ENCODE assay signal across 19 mouse cellular contexts in genomic region chr12:52934989-52935388, GRCm38 (mm10).
DNase-seq lines count a peak whose midpoint lies in the region; ATAC-seq and TF ChIP-seq lines count a peak whose summit lies in the region.
"Had no signal": no experiment of that assay in that cellular context is flagged by ENCODE, and none has a peak within 500 bp of the region (broad histone marks: within the 10 kb centered on the region; RNA-seq: fewer than 3 reads in every experiment).

No protein-coding gene starts in this region.

- no peak for TF ChIP-seq EP300 in heart, postnatal 0 days (IDR thresholded peaks at IDR 0.05; ENCODE audit: low read depth)
- no peak for TF ChIP-seq EP300 in liver, embryonic 14.5 days (IDR thresholded peaks at IDR 0.05; ENCODE audit: low read depth)

- no peak for TF ChIP-seq POLR2A in cortical plate, adult 2 months (IDR thresholded peaks at IDR 0.05; ENCODE audit: extremely low read depth, insufficient read depth, low read length)

- TF ChIP-seq CTCF in heart, postnatal 0 days (IDR thresholded peaks at IDR 0.05; ENCODE audit: low read depth), result 0 out of 2 replicates have a peak, but pooled peaks have one; percentile 19
- TF ChIP-seq CTCF in liver, embryonic 14.5 days (IDR thresholded peaks at IDR 0.05; ENCODE audit: low read depth), result peak; percentile 49
- TF ChIP-seq CTCF in cortical plate, adult 2 months (IDR thresholded peaks at IDR 0.05; ENCODE audit: extremely low read depth, insufficient read depth, low read length), result peak; percentile 29

- no peak overlapping the region for H3K4me3 ChIP-seq in heart, postnatal 0 days (ENCODE audit: low read depth, low read length)
- no peak overlapping the region for H3K4me3 ChIP-seq in liver, embryonic 14.5 days (ENCODE audit: insufficient read depth in 1 of 2, low read depth in 2 of 2, low read length in 2 of 2)
- no peak overlapping the region for H3K4me3 ChIP-seq in liver, embryonic 12.5 days
- no peak overlapping the region for H3K4me3 ChIP-seq in cortical plate, adult 2 months (ENCODE audit: insufficient read depth, low read length)
- H3K4me3 ChIP-seq: embryonic facial prominence, embryonic 15.5 days; forebrain, embryonic 10.5 days; heart, embryonic 15.5 days; hindbrain, embryonic 12.5 days; intestine, embryonic 15.5 days; lung, embryonic 15.5 days; midbrain, embryonic 15.5 days had no signal

- no peak for ATAC-seq in heart, postnatal 0 days (ENCODE audit: insufficient read depth, low read depth)
- no peak for ATAC-seq in liver, embryonic 14.5 days (ENCODE audit: insufficient read depth)
- no peak for ATAC-seq in liver, embryonic 12.5 days
- ATAC-seq: intestine, embryonic 15.5 days; midbrain, embryonic 15.5 days had no signal

- 91% methylated on average over 3 of the region's 3 CpGs for WGBS in heart, postnatal 0 days
- WGBS in liver, embryonic 14.5 days (ENCODE audit: insufficient replicate concordance), result 60% methylated on average over 3 of the region's 3 CpGs
- 81% methylated on average over 3 of the region's 3 CpGs for WGBS in liver, embryonic 12.5 days (ENCODE audit: insufficient replicate concordance)

- no peak for DNase-seq in heart, postnatal 0 days (ENCODE audit: low spot score)
- DNase-seq in heart, postnatal 36 days, result no peak
- no peak for DNase-seq in liver, embryonic 14.5 days (ENCODE audit: low read depth in 3 of 3, low spot score in 3 of 3)
- DNase-seq in ES-CJ7 (ENCODE audit: low read depth, low spot score), result peak; percentile 32
- no peak for DNase-seq in cerebellum, postnatal 25 days
- no peak for DNase-seq in embryo, embryonic 9.5 days (ENCODE audit: extremely low spot score)
- DNase-seq: adrenal gland, postnatal 25 days; cerebellum, adult 2 months; kidney, postnatal 10 days; right cerebral cortex, adult 18-20 months had no signal

- H3K36me3 ChIP-seq in heart, postnatal 0 days (replicated peaks; ENCODE audit: control insufficient read depth, insufficient read depth, low read length), result peaks cover 14% of the 10 kb centered on the region
- H3K36me3 ChIP-seq in liver, embryonic 14.5 days (replicated peaks; ENCODE audit: control insufficient read depth, insufficient read depth, low read depth), result no peaks in the 10 kb centered on the region
- H3K36me3 ChIP-seq in liver, embryonic 12.5 days, result no peaks in the 10 kb centered on the region
- H3K36me3 ChIP-seq: embryonic facial prominence, embryonic 15.5 days; forebrain, embryonic 10.5 days; heart, embryonic 15.5 days; intestine, embryonic 15.5 days; lung, embryonic 15.5 days; midbrain, embryonic 15.5 days had no signal

- H3K4me1 ChIP-seq in heart, postnatal 0 days (ENCODE audit: control insufficient read depth, insufficient read depth), result no peaks in the 10 kb centered on the region
- H3K4me1 ChIP-seq in liver, embryonic 14.5 days (replicated peaks; ENCODE audit: control insufficient read depth in 2 of 2, insufficient read depth in 2 of 2, low read length in 1 of 2), result no peaks in the 10 kb centered on the region
- no peaks in the 10 kb centered on the region for H3K4me1 ChIP-seq in liver, embryonic 12.5 days
- peaks cover 3% of the 10 kb centered on the region; the same call in 1 of the 2 replicates for H3K4me1 ChIP-seq in cortical plate, adult 2 months (ENCODE audit: control insufficient read depth, insufficient read depth, low read length)
- H3K4me1 ChIP-seq: embryonic facial prominence, embryonic 15.5 days; heart, embryonic 15.5 days; intestine, embryonic 15.5 days; lung, embryonic 15.5 days had no signal

- no peak overlapping the region for H3K4me2 ChIP-seq in heart, postnatal 0 days (ENCODE audit: low read depth, low read length)
- no peak overlapping the region for H3K4me2 ChIP-seq in liver, embryonic 14.5 days (ENCODE audit: low read depth)
- H3K4me2 ChIP-seq in liver, embryonic 12.5 days, result no peak overlapping the region
- H3K4me2 ChIP-seq: embryonic facial prominence, embryonic 15.5 days; heart, embryonic 15.5 days; hindbrain, embryonic 12.5 days; intestine, embryonic 15.5 days; lung, embryonic 15.5 days; midbrain, embryonic 15.5 days had no signal

- intact Hi-C loops in heart, postnatal 36 days (cut with DNase I), result no loop called here

- no peak overlapping the region for H3K27ac ChIP-seq in heart, postnatal 0 days (ENCODE audit: low read depth)
- no peak overlapping the region for H3K27ac ChIP-seq in liver, embryonic 14.5 days
- no peak overlapping the region for H3K27ac ChIP-seq in liver, embryonic 12.5 days
- no peak overlapping the region for H3K27ac ChIP-seq in cortical plate, adult 2 months (ENCODE audit: insufficient read depth, low read length)
- H3K27ac ChIP-seq: embryonic facial prominence, embryonic 15.5 days; forebrain, embryonic 10.5 days; heart, embryonic 15.5 days; hindbrain, embryonic 12.5 days; intestine, embryonic 15.5 days; lung, embryonic 15.5 days; midbrain, embryonic 15.5 days had no signal

- H3K9me3 ChIP-seq in heart, postnatal 0 days (replicated peaks; ENCODE audit: control insufficient read depth, low read length), result no peaks in the 10 kb centered on the region
- no peaks in the 10 kb centered on the region for H3K9me3 ChIP-seq in liver, embryonic 14.5 days (ENCODE audit: control insufficient read depth, low read length)
- H3K9me3 ChIP-seq in liver, embryonic 12.5 days (replicated peaks), result 0 out of 2 replicates have a peak, but pooled peaks cover 4% of the 10 kb centered on the region
- H3K9me3 ChIP-seq: embryonic facial prominence, embryonic 15.5 days; forebrain, embryonic 10.5 days; heart, embryonic 15.5 days; hindbrain, embryonic 12.5 days; intestine, embryonic 15.5 days; lung, embryonic 15.5 days; midbrain, embryonic 15.5 days had no signal

- no peaks in the 10 kb centered on the region for H3K27me3 ChIP-seq in heart, postnatal 0 days (ENCODE audit: control insufficient read depth, insufficient read depth, low read length)
- H3K27me3 ChIP-seq in liver, embryonic 14.5 days (ENCODE audit: control insufficient read depth, insufficient read depth, low read length), result no peaks in the 10 kb centered on the region
- H3K27me3 ChIP-seq in liver, embryonic 12.5 days (replicated peaks), result no peaks in the 10 kb centered on the region
- H3K27me3 ChIP-seq: embryonic facial prominence, embryonic 15.5 days; heart, embryonic 15.5 days; hindbrain, embryonic 12.5 days; intestine, embryonic 15.5 days; lung, embryonic 15.5 days; midbrain, embryonic 15.5 days had no signal

- no peak overlapping the region for H3K9ac ChIP-seq in heart, postnatal 0 days (replicated peaks; ENCODE audit: low read depth, low read length)
- no peak overlapping the region for H3K9ac ChIP-seq in liver, embryonic 14.5 days (replicated peaks)
- no peak overlapping the region for H3K9ac ChIP-seq in liver, embryonic 12.5 days
- H3K9ac ChIP-seq: embryonic facial prominence, embryonic 15.5 days; heart, embryonic 15.5 days; hindbrain, embryonic 12.5 days; intestine, embryonic 15.5 days; lung, embryonic 15.5 days; midbrain, embryonic 15.5 days had no signal
